Mouse (Mus musculus) hindlimb bud, embryonic 11.5 days (tissue): ENCODE results near the gene Zfp618.

Experiments
- DNase-seq: peaks from one replicate; pipeline ENCODE4 v3.0.0-alpha.2; 2012; ENCODE audit warnings: low read depth, low spot score; ENCODE audit errors: extremely low spot score

The Zfp618 gene

DNA sequence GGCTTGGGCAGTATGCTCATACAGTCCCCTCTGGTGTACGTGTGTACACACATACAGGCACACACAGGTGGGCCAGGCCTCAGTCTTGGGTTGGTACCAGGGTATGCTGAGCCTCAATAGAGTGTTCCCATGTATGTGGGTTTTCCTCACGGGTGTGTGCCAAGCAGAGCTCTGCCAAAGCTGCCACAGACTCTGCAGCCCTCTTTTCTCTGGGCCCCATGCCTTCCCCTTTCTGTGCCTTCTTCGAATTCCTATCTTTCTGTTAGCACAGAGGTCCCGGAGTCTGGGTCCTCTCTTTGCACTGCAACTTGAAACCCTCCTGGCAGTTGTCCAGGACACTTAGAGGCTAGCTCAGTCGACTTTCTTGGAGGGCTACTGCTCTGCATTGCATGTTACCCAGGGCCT lies 33.1 kb downstream of the Zfp618 start:
- no peak for DNase-seq

DNA sequence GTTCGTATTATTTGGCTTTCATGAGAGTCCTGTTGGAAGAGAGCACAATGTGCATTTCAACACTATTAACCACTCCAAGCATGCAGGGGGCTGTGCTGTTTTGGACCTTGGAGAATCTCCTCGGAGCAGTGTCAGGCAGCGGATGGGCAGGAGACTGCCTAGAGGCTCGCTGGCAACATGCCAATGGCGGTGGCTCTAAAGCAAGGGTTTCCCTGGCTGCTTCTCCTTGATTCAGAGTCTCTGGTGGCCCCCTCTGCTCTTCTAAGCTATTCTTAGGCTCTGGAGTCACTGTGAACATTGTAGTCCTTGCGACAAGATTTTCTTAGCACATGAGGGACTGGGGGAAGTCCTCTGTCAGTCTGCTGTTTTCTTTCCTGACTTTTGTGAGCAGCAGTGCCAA lies 33.5 kb downstream of the Zfp618 start:
- DNase-seq, result no peak

- no peak for DNase-seq
These were observed 33.9 kb downstream of the Zfp618 start for GRCm38 (mm10) chr4:62999321-62999720.

DNA sequence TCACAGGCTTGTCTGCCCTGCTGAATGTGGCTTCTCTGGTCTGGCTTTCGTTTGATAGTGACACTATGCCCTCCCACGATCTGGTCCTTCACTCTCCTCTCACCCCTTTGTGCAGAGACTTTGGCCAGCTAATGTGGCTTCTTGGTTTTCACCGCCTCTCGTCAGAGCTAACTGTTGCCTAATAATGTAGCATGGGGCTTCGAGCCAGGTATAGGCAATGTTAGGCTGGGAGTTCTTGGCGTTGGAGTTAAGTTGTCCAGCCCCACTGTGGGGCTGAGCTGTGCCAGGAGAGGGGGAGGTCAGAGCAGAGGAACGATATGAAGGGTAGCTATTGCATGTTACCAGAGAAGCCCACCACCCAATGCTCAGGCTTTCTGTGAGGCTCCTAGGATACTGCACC lies 34.5 kb downstream of the Zfp618 start:
- DNase-seq, result no peak

GRCm38 (mm10) chr4:63000316-63001055 lies 35.1 kb downstream of the Zfp618 start:
- no peak for DNase-seq

DNA sequence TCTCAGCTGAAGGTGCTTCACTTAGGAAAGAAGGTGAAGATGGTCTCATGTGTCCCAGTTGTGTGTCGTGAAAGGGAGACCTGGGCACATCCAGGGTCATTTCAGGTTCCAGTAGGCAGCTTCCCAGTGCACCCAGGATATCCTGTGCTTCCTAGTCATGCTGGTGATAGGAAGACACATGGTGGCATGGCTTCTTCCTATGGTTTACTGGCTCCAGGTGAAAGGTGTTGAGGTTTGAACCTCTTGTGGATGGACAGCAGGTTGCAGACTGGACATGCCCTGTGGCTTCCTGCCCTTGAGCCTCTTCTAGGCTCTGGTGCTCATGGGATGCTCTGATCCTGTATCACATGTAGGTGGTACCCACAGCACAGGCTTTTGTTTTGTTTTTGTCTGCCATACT lies 37.0 kb downstream of the Zfp618 start:
- no peak for DNase-seq

- DNase-seq, result no peak
These were observed 39.1 kb downstream of the Zfp618 start for GRCm38 (mm10) chr4:63004519-63004918.

GRCm38 (mm10) chr4:63005446-63006185 lies 40.2 kb downstream of the Zfp618 start:
- DNase-seq, result no peak

DNA sequence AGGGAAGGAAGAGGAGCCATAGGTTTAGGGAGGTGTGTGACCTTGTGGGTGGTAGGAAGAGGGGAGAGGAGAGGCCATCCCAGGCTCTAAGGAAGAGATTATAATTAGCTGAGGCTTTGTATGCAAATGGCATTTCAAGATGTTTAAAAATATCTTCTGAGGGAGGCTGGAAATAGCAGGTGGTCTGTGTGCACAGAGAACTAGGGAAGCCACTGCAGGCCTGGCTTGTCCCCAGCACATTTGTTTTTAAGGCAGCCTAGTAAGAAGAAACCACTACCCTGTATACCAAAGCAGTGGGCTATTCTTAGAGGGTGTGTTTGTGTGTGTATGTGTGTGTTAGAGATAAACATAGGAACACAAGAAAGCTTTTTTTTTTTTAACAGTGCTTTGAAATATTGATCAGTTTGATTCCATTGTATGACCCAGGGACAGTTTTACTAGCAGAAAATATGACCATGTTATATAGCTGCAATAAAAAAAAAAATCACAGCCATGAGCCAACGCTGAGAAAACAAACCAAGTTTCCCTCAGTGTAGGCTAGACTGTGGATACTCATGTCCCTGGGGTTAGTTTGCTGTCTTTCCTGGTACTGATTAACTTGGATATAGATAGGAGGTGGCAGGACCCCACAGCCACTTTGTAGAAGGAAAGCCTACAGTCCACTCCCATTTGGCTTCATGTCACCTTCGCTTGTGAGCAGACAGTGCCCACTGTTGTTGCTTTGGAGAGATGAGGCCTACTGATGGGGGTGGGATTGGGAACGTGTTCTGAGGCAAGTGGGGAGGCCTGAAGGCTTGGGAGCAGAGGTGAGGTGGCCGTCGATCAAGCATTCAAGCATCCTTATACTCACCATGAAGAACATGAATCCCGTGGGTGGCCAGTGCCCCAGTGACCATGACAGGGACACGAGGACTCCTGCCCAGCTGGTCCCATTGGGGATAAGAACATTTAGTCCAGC lies 41.1 kb downstream of the Zfp618 start:
- no peak for DNase-seq

DNA sequence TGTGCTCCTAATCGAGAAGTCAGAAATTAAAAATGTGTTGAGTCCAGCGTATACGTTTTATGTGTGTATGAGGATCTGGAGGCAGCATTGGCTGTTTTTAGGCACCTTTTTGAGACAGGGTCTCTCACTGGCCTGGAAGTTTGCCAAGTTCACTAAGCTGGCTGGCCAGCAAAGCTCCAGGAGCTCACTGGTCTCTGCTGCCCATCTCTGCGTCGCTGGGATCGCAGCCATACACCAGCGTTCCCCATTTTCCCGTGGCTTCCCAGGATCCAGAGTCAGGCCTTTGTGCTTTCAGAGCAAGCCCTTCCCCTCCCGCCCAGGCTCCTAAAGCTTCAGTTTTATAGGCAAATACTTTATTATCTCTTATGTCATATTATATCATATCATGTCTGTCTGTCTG lies 42.8 kb downstream of the Zfp618 start:
- DNase-seq, result no peak

GRCm38 (mm10) chr4:63008822-63009221 lies 43.4 kb downstream of the Zfp618 start:
- no peak for DNase-seq

DNA sequence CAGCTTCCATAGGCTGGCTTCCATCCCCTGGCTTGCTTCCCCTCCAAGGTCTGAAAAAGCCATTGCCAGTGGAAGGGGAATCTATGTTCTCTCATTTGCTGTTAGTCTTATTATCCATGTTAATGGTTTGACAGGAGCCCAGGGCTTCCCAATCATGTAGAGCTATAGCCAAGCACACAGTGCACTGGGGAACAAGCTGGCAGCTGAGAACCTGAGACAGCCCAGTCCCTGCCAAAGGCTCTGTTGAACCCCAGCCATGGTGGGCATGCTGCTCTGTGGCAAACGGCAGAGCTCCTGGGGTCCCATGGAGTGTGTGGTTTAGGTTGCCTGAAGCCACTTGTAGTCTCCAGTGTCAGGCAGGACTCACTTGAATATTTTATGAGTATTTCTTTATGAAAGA lies 44.4 kb downstream of the Zfp618 start:
- DNase-seq, result no peak

- DNase-seq, result no peak
These were observed 44.9 kb downstream of the Zfp618 start for GRCm38 (mm10) chr4:63010226-63010625.

- no peak for DNase-seq
These were observed 53.2 kb downstream of the Zfp618 start for GRCm38 (mm10) chr4:63018616-63019015.

- no peak for DNase-seq
These were observed 54.1 kb downstream of the Zfp618 start for GRCm38 (mm10) chr4:63019428-63019858.

DNA sequence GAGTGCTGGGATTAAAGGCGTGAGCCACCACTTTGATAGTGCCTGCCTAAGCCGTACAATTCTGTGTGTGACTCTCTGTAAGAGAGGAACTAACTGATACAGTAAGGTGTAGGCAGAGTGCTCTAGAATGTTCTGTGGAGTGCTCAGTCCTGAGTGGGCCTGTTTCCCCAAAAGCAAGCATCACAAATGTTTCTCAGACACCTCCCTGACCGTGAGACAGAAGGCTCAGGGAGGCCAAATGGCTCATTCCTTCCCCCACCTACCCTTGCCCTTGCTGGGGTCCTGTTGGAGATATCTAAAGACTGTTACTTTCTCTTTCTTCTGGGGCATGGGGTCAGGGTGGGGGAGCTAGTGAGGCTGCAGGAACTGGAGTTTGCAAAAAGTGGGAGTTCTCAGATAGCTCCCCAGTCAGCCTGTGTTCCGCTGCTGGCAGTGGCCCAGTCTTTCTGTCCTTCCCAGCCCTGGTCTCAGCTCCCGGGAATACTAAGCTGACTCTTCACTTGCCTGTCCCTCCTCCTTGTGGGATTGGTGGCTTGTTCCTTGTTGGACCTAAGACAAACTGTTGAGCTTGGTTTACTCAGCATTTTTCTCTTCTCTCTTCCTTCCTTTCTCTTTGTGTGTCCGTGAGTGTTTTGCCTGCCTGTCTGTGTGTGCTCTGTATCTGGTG lies 55.8 kb downstream of the Zfp618 start:
- DNase-seq, result no peak

DNA sequence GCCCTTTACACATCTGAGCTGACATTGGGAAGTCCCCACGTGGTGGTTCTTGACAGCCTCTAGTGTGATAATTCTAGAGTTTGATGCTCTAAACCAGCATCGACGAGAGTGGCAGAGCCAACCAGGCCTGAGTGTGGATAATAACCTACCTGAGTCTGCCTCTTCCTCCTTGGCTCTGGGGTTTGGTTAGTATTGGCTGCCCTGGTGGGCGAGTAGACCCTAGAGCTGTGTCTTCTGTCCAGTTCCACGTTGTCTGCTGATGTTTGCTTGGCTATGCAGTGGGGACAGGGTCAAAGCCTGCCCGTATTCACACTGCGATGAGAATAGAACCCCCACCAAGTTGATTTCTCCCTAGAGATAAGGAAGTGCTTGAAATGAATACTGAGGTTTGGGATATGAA lies 58.1 kb downstream of the Zfp618 start:
- no peak for DNase-seq

DNA sequence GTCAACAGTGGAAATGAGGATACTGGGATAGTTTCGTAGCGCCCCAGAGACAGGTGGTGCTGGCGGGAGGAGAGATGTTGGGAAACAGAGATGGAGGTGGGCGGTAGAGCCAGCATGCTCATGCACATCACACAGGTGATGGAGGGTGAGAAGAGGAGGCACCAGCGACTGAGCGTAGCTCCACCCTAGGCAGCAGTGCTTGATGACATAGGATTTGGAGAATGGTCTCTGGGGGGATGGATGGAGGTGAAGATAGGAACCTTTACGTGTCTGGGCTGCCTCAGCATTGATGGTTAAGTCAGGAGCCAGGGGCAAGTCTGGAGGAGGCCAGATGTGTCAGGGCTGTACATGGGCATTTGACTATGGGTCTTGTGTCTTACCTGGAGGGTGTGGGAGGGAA lies 58.7 kb downstream of the Zfp618 start:
- DNase-seq, result no peak

DNA sequence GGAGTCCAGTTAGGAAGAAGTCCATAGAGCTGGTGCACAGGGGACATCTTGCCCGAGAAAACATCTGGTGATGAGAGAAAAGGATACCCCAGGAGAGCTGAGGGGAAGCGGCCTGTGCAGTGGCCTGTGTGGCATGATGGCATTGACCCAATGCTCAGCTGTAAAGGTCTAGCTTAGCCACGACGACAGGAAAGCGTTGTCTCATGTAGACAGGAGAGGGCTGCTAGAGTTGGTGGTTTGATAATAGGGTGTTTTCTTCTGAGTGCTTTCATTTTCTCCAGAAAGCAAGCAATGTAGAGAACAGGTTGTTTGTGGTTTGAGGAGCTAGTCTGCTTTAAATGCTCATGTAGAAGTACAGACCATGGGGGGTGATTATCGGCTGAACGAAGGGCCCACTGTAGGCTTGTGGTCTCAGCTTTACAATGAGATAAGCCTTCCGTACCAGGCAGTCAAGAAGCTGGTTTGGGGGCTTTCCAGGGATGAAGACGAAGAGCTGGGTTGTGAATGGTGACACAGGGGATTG lies 59.4 kb downstream of the Zfp618 start:
- DNase-seq, result no peak

GRCm38 (mm10) chr4:63025306-63025705 lies 59.9 kb downstream of the Zfp618 start:
- no peak for DNase-seq

GRCm38 (mm10) chr4:63026286-63026685 lies 60.9 kb downstream of the Zfp618 start:
- DNase-seq, result no peak
